Mouse (Mus musculus): Measurements from ENCODE around the gene Mlst8.

Mlst8 gene

DNA sequence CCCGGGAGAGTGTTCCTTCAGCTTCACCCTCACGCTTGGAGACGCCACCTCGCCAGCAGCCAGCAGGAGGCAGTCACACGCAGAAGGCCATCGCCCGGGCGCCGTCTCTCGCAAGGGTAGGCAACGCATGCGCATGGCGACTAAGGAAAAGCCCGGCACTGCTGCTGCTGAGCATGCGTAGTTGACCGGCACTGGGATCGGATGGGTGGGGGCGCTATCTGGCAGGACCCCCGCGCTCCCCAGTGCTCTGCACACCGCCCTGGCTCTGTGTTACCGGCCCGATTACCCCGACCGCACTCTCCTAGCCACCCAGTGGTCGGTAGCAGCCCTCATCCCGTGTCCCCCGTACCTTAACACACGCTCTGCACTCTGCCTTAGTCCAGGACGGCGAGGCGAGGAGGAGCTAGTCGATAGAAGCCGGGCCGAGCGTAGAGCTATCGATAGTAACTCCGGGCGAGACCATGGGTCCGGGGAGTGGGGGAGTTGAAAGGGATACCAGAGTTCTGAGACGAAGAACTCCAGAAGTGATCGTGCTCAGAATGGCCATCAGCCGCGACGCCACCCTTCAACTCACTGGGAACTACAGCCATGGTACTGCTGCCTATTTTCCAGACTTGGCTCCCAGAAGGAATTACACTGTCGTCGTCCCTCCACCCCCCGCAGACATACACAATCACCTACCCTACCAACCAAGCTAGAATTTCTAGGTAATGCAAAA lies at the start of gene Mlst8:
TSS of gene Mlst8 (minus strand) at position 416 of the 718 bp plus-strand sequence.
- peak; percentile 98 to 100 for DNase-seq (ENCODE audit: inconsistent age in 2 of 2, low spot score in 1 of 2)

DNA sequence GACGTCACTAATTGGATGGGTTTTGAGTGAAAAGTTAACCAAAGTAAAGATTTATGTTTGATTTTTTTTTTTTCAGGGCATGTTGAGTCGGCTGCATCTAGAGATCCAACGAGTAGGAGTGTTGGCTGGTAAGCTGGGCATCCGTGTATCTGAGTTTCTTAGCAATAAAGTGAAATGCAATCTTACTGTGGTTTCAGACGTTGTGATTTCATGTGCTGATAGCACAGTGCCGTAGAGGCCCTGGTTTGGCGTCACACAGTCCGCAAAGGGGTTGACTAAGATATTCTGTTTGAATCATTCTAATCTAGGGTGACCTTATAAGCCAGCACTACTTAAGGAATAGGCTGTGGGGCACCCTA lies 49.7 kb upstream of the Mlst8 start:
- no peak for DNase-seq (ENCODE audit: inconsistent age in 2 of 2, low spot score in 1 of 2)

DNA sequence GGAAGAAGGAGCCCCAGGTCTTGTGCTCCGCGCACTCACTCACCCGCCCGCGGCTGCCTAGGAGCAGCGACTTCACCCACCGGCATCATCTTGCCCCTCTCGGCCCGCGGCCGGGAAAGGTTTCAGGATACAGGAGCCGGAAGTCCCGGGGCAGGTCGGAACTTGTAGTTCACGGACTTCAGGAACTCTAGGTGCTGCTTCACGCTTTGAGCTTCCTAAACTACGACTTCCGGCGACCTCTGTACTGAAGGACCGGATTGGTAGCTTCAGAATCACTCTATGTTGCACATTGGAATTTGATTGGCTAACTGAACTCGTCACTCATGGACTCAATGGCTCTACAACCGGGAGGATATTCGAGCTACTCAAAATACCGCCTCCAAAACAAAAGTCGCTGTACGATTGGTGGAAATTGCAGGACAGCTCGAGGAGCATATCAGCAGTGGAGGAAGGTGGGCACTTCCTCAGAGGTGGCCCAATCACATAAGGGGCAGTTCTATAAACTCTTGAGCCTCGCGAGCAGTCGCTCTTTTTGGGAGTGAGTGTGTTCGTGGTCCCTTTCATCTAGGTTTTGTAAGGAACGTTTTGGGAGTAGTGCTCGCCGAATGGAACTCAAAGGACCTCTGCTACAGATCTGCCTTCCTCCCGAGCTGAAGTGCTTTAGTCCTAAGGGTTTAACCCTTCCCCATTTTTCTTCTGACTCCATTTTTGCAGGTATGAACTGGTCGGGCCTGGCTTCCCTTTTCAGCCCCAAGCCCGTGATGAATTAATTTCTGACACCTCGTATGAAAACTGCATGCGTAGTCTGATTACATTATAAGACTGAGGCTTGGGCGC lies 49.1 kb upstream of the Mlst8 start, which contains the start of gene Traf7:
TSS of gene Traf7 (minus strand) at position 216 of the 837 bp plus-strand sequence.
- peak; percentile 93 to 97 for DNase-seq (ENCODE audit: inconsistent age in 2 of 2, low spot score in 1 of 2)

DNA sequence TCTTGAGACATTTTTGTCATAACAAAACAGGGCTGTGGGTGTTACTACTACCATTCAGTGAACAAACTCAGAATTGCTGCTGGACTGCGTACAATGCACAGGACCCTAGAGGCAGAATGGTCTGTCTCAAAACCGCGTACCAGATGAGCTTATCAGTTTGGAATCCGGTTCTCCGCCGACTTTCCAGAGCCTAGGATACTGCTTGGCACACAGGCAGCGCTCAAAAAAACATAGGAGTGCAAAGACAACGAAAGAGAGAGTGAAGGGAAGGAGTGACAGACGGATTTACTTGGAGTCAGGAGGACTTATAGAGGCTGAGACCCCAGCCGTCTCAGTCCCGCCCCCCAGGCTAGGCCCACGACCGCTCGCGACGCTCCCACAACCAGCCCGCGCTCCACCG lies 48.4 kb upstream of the Mlst8 start:
- DNase-seq (ENCODE audit: inconsistent age in 2 of 2, low spot score in 1 of 2), result no peak

DNA sequence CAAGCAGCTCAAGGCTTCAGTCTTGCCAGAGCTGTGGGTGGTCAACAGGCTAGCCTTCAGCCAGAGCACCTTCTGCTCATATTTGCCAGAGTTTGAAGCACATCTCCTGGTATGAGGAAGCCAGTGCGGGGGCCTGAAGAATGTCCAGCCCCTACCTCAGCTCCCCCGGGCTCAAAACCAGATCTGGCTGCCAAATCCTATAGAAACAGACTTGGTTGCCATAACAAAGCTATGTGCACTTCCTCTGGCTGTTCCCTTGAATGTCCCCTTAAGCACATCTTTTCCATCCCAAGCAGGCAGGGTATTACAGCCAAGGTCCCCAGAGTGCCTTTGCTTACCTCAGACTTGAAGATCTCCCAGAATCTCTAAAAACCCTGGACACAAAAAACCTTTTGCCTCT lies 45.9 kb upstream of the Mlst8 start:
- no peak for DNase-seq (ENCODE audit: inconsistent age in 2 of 2, low spot score in 1 of 2)

DNA sequence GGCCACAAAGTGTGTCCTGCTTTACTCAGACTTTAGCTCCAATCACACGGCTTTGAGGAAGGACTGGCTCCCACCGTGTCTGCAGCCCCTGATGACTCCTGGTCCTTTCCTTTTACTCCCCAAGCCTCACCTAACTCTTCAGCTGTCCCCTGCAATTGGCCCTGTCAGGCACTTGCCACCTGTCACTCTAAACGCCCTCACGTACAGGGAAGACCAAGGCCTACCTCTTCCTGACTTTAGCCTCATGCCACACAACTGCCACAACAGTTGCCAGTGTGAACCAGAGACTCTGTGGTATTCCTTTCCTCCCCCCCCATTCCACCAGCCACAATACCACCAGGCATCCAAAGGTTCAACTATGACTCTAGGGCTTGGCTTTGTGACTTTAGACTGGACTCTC lies 41.6 kb upstream of the Mlst8 start:
- DNase-seq (ENCODE audit: inconsistent age in 2 of 2, low spot score in 1 of 2), result no peak

DNA sequence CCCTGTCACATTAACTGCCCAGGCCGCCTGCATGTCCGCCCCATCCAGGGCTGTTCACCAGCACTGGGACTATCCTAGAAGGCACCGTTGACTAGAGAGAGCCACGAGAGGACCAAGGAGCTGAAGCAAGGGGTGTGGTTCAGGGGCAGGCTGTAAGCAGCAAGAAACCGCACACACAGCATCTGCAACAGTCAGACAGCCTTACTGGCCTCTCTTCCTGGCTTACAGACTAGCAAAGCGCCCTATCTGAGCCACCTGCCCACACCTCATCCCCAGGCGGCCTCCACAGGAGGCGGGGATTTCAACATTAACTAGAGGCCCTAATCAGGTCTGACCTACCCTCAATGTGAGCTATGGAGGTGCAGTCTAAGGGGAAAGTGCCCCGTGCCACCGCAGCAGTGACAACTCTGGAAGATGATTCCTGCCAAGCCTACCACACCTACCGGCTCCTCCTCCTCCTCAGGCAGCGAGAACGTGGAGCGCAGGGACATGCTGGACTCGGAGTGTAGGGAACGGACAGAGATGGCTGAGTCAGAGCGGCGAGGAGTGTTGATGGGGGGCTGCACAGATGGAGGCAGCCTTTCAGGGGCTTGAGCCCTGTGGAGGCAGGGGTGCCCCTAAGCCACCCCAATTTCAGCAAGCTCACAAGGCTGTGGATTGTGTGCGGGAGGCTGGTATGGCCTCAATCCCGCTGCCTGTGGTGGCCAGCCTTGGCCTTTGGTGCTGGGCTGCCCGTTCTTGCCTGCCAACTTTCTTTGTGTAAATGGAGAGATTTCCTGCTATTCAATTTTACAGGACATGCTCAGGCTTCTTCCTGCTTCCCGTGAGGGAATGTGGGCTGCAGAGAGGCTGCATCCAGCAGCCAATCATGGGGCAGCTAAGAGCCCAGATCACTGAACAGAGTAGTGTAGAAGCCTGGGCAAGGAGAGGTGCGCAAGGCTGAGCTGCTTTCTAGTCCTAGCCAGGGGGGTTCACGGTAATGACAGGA lies 35.7 kb upstream of the Mlst8 start:
- no peak for DNase-seq (ENCODE audit: inconsistent age in 2 of 2, low spot score in 1 of 2)

DNA sequence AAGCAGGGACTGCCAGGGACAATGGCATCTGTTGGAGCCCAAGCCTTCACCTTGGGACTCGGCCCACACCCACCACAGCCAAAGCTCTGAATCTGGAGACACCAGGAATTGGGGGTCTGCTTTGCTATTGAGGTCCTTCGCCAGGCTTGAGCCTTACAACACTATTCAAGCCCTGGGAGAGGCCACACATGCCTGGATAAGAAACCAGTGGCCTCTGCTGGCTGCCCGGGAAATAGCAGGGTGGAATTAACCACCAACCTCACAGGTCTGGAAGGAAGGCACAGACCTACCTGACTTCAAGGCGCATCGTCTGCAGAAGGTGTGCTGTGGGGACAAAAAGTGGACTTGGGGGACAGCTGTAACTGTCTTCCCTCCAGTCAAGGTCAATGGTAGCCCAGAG lies 34.7 kb upstream of the Mlst8 start:
- peak; percentile 54 to 87 for DNase-seq (ENCODE audit: inconsistent age in 2 of 2, low spot score in 1 of 2)

DNA sequence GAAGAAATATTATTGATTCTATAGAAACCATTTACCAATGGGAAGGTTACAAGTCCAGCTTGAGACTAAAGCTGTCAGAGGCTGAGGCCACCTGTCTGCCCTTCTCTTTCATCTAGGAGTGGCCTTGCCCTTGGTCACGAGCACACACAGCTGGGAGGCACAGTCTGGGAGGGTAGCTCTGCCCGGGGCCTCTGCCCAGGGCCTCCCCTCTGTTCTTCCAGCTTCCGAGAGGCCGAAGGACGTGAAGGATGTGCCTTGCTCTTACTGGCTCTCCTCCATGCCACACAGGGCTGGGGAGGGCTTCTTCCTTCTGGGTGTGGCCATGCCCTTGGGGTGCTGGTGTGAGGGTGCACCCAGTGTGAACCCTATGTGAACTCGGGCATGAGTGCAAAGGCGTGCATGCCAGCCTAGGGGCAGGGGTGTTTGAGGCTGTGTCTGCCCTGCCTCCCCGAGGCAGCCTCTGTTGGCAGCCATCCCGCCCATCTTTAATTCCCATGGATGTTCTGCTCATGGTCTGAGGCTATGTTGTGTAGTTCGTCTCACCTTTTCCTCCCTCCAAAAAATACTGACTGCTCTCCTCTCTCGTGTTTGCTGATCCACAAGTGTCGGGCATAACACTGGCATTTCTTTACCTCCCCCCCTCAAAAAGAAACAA lies 29.1 kb upstream of the Mlst8 start:
- peak; percentile 72 to 80 for DNase-seq (ENCODE audit: inconsistent age in 2 of 2, low spot score in 1 of 2)

DNA sequence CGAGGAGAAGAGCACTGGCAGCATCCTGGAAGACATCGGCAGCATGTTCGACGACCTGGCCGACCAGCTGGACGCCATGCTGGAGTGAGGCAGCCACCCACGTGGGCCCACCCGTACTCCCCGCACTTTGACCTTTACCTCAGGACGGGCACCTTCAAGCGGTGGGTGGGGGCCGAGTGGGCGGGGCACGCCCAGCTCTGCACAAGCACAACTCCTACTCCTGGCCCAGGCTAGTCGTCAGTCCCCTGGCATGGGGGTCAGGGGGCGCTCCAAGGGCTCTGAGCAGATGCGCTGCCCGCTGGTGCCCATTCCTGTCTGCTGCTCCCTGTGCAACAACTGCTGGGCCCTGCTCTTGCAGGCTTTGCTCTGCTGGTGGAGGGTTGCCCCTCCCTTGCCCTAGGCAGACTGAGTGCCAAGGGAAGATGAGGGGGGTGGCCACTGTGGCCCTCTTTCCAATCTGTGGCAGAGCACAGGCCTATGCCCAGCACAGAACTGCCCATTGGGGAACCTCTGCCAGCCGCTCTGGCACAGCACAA lies 28.3 kb upstream of the Mlst8 start:
- DNase-seq (ENCODE audit: inconsistent age in 2 of 2, low spot score in 1 of 2), result peak; percentile 53 to 64

DNA sequence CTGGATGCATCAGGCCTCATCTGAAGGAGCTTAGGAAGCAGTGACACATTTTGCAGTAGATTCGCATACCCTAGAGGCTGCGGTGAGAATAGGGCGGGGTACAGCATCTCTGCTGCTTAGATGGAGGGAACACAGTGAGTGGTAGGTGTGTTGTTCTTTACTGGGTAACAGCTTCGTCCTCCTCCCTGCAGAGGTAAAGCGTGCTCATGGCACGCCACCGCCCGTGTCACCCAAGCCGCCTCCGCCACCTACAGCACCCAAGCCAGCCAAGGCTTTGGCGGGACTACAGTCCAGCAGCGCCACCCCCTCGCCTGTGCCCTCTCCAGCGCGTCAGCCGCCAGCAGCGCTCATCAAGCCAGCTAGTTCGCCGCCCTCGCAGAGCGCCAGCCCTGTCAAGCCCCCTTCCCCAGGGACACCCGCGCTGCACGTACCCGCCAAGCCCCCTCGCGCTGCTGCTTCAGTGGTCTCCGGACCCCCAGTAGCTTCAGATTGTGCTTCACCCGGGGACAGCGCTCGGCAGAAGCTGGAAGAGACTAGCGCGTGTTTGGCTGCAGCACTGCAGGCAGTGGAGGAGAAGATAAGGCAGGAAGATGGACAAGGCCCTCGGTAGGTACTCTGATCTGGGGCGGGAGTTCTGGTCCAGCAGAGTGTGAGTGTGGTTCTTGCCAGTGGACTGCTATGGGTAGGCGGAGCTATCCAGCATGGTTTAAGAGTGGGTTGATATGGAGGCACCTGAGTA lies 27.6 kb upstream of the Mlst8 start:
- peak; percentile 62 to 82 for DNase-seq (ENCODE audit: inconsistent age in 2 of 2, low spot score in 1 of 2)

DNA sequence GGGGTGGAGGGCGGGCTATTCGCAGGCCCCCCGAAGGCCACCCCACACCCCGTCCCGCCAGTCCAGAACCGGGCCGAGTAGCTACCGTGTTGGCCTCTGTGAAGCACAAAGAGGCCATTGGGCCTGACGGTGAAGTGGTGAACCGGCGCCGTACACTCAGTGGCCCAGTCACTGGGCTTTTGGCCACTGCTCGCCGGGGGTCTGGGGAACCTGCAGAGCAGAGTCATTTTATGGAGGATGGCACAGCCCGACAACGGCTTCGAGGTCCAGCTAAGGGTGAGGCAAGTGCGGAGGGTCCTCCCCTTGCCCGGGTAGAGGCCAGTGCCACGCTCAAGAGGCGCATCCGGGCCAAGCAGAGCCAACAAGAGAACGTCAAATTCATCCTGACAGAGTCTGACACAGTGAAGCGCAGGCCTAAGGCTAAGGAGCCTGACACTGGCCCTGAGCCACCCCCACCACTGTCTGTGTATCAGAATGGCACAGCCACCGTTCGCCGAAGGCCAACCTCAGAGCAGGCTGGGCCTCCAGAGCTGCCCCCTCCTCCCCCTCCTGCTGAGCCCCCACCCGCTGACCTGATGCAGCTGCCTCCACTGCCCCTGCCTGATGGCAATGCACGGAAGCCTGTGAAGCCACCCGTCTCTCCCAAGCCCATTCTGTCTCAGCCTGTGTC lies 26.5 kb upstream of the Mlst8 start:
- DNase-seq (ENCODE audit: inconsistent age in 2 of 2, low spot score in 1 of 2), result no peak

DNA sequence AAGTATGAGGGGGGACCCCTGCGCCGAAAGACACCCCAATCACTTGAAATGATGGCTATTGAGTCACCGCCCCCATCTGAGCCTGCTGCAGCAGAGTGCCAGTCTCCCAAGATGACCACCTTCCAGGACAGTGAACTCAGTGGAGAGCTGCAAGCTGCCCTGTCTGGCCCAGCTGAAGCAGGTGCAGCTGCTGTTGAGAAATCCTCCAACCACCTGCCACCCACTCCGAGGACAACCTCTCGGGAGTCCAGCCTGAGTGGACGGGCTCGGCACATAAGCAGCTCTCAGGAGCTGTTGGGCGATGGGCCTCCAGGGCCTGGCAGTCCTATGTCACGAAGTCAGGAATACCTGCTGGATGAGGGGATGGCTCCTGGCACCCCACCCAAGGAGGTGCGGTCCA lies 25.2 kb upstream of the Mlst8 start:
- DNase-seq (ENCODE audit: inconsistent age in 2 of 2, low spot score in 1 of 2), result no peak

DNA sequence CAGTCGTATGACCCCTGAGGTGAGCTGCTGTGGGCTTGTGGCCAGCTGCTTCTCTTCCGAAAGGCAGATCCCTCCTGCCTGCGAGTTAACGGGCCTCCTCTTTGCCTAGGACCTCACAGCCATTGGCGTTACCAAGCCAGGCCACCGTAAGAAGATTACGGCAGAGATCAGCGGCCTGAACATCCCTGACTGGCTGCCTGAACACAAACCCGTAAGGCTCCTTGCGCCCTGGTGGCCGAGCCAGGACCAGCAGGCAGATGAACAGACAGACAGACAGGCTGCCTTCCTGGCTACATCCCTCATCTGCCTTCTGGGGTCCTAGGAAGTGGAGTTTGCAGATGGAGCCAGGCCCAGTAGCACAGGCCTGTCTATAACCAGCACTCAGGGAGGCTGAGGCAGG lies 23.3 kb upstream of the Mlst8 start:
- no peak for DNase-seq (ENCODE audit: inconsistent age in 2 of 2, low spot score in 1 of 2)

DNA sequence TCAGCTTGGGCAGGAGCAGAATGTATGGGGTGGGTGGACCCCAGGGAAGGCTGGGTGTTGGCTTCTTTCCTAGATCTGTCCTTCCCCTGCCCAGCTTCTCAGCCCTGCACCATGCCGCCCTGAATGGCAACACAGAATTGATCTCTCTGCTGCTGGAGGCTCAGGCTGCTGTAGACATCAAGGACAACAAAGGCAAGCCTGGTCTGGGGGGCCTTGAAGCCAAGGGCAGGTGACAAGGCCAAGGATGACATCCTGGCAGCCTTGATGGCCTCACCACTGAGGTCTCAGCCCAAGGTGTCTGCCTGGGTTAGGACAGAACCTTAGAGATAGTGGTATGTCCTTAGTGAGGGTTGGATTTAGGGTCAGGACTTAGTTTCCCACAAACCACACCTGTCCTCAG lies 17.1 kb upstream of the Mlst8 start:
- DNase-seq (ENCODE audit: inconsistent age in 2 of 2, low spot score in 1 of 2), result peak in 1 of 2 experiments; percentile 82

DNA sequence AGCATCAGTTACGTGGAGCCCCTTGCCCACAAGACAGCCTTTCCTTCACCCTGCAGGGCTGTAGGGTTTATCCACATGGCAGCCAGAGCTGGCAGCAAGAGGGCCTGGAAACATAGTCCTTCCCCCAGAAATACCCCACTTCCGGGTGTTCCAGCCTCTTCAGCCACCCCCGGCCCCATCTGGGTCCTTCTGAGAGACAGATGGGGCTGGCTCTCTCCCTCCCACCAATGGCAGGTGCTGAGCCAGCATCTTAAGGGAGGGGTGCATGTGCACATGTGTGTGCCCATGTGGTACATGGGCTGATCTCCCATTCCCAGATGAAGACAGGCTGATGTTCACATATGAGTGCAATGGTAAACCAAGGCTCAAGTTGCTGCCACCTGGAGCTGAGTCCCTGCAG lies 16.6 kb upstream of the Mlst8 start:
- DNase-seq (ENCODE audit: inconsistent age in 2 of 2, low spot score in 1 of 2), result no peak

DNA sequence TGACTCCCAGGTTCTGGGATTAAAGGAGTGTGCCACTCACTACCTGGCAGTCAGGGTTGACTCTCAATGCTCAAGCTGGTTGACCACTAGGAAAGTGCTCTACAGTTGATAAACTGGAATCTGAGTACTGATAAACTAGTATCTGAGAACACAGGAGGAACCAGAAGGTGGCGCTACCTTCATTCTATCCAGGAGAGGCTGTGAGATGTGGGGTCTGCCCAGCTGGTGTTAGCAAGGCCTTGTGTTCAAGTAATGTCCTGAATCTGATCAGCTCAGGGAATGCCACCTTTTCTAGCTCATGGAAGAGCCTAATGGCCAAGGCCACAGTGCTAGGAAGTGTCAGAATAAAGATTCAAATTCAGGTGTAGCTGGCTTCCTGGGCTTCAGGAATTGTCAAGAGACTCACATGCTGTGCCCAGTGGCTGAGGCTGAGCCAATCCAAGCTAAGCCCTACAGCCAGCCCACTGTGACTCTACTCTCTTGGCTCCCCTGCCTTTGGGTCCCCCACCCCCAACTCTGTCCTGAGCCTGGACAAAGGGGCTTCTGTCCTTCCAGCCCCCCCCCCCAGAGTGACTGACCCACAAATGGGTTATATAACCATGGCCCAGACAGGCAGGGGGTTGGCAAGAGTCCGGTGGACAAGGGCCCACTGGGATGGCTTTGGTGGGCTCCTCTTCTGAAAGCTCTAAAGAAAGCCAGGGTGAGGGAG lies 15.9 kb upstream of the Mlst8 start:
- DNase-seq (ENCODE audit: inconsistent age in 2 of 2, low spot score in 1 of 2), result peak in 1 of 2 experiments; percentile 83

DNA sequence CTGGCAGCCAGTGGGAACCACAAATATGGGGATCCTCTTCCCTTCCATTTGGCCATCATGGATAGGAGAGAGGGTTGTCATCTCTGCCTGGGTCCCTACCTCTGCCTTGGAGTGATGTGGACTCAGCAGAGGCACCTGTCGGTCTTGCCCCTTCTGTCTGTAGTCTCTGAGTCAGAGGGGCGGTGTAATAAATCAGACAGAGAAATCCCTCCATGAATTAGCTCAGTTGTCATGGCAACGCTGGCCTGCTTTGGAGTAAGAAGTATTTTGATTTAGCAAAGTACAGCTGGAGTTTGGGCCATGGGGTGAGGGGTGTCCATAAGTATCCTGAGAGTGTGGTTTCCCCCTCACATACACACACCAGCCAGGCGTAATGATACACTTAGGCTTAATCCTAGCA lies 11.5 kb upstream of the Mlst8 start:
- peak in 1 of 2 experiments; percentile 80 for DNase-seq (ENCODE audit: inconsistent age in 2 of 2, low spot score in 1 of 2)

All from adrenal gland, adult (tissue).